Mouse (Mus musculus): ENCODE measurements at regions not wholly inside any gene's neighbourhood (a gene's known extent, or its start where the extent isn't known, plus 50 kb on each side); places are given as distances from the start of the nearest gene placed in this dataset.

GRCm38 (mm10) chr4:106100211-106101025, 215.6 kb upstream of the Usp24 start:
- no peaks in the 10 kb centered on the region for H3K4me1 ChIP-seq (ENCODE audit: control insufficient read depth, insufficient read depth, low read length)
- no peaks in the 10 kb centered on the region for H3K36me3 ChIP-seq (ENCODE audit: control insufficient read depth, insufficient read depth, low read length)
- intact Hi-C loops (cut with DNase I) = no loop called here
- H3K4me3 ChIP-seq = no peak overlapping the region
- TF ChIP-seq CTCF (IDR thresholded peaks at IDR 0.05) (no peak), EP300 (IDR thresholded peaks at IDR 0.05; ENCODE audit: insufficient read depth, low read depth, low read length) (no peak), POLR2A (IDR thresholded peaks at IDR 0.05; ENCODE audit: insufficient read depth, low read depth, low read length) (no peak)
- no peak overlapping the region for H3K27ac ChIP-seq
- no peaks in the 10 kb centered on the region for H3K27me3 ChIP-seq (ENCODE audit: control insufficient read depth, insufficient read depth, low read length)
- no peak for DNase-seq
- WGBS = 37% methylated on average over 11 of the region's 11 CpGs
- H3K79me2 ChIP-seq (replicated peaks; ENCODE audit: control insufficient read depth, insufficient read depth, low read length) = no peaks in the 10 kb centered on the region
- H3K9ac ChIP-seq (ENCODE audit: low read depth, low read length) = no peak overlapping the region

DNA sequence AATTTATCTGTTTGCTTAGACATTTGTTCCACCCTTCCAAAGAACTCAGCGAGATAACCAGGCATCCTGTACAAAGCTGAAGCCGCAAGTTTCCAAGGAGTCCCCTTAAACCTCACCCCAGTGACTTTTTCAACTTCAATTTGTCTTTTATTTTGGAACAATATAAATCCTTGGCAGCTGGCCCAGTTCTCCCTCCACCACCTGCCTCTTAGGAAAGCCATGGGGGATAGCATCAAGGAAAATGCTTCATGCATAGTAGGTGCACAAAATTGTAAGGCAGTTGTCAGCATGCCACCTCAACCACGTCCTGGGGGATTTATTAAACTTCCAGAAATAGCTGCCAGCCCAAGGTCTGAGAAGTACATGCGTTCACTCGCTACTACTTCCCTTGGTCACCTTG, 214.1 kb upstream of the Usp24 start:
- intact Hi-C loops (cut with DNase I) = no loop called here

DNA sequence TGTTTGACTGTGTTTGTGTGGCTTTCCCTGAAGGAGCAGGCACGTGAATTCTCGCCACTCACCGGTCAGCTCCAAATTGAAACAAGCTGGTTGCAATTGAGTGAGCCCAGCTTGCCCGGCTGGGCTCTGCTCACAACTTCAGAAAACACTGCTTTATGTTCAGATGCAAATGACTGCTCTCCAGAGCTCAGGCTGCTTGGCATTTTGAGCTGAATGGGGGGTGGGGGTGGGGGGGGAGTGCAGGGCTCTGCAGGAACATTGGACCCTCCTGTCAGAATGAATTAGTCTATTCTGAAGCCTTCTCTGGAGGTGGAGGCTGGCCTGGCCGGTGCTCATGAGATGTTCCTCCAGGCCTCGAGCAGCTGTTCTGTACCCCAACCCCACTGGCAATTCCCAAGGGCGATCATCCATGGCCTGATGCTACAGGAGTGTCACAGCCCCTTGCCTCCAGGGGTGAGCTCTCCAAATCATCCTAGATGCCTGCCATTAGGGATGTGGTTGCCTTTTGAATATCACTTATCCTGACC, 213.5 kb upstream of the Usp24 start:
- WGBS = 65% methylated on average over 7 of the region's 7 CpGs
- no peak for DNase-seq
- no peaks in the 10 kb centered on the region for H3K79me2 ChIP-seq (replicated peaks; ENCODE audit: control insufficient read depth, insufficient read depth, low read length)
- H3K27me3 ChIP-seq (ENCODE audit: control insufficient read depth, insufficient read depth, low read length) = no peaks in the 10 kb centered on the region
- H3K36me3 ChIP-seq (ENCODE audit: control insufficient read depth, insufficient read depth, low read length) = no peaks in the 10 kb centered on the region
- no peak overlapping the region for H3K9ac ChIP-seq (ENCODE audit: low read depth, low read length)
- intact Hi-C loops (cut with DNase I) = no loop called here
- no peak for TF ChIP-seq CTCF (IDR thresholded peaks at IDR 0.05)
- no peak for TF ChIP-seq EP300 (IDR thresholded peaks at IDR 0.05; ENCODE audit: insufficient read depth, low read depth, low read length)
- no peak for TF ChIP-seq POLR2A (IDR thresholded peaks at IDR 0.05; ENCODE audit: insufficient read depth, low read depth, low read length)
- H3K4me1 ChIP-seq (ENCODE audit: control insufficient read depth, insufficient read depth, low read length) = no peaks in the 10 kb centered on the region
- no peak overlapping the region for H3K27ac ChIP-seq
- H3K4me3 ChIP-seq = no peak overlapping the region

More for the DNA sequence above, 214.1 kb upstream of the Usp24 start:
- WGBS = 27% methylated on average over 5 of the region's 5 CpGs
- Histone ChIP-seq H3K4me3 (no peak overlapping the region), H3K36me3 (ENCODE audit: control insufficient read depth, insufficient read depth, low read length) (no peaks in the 10 kb centered on the region), H3K27ac (no peak overlapping the region), H3K9ac (ENCODE audit: low read depth, low read length) (no peak overlapping the region), H3K79me2 (replicated peaks; ENCODE audit: control insufficient read depth, insufficient read depth, low read length) (no peaks in the 10 kb centered on the region), H3K27me3 (ENCODE audit: control insufficient read depth, insufficient read depth, low read length) (no peaks in the 10 kb centered on the region), H3K4me1 (ENCODE audit: control insufficient read depth, insufficient read depth, low read length) (no peaks in the 10 kb centered on the region)
- no peak for DNase-seq
- TF ChIP-seq CTCF (IDR thresholded peaks at IDR 0.05) = no peak
- TF ChIP-seq POLR2A (IDR thresholded peaks at IDR 0.05; ENCODE audit: insufficient read depth, low read depth, low read length) = no peak
- no peak for TF ChIP-seq EP300 (IDR thresholded peaks at IDR 0.05; ENCODE audit: insufficient read depth, low read depth, low read length)

- no peak for DNase-seq
- WGBS = 86% methylated on average over 11 of the region's 11 CpGs
- Histone ChIP-seq H3K36me3 (ENCODE audit: control insufficient read depth, insufficient read depth, low read length) (no peaks in the 10 kb centered on the region), H3K79me2 (replicated peaks; ENCODE audit: control insufficient read depth, insufficient read depth, low read length) (no peaks in the 10 kb centered on the region), H3K27ac (no peak overlapping the region), H3K4me3 (no peak overlapping the region), H3K9ac (ENCODE audit: low read depth, low read length) (no peak overlapping the region), H3K4me1 (ENCODE audit: control insufficient read depth, insufficient read depth, low read length) (no peaks in the 10 kb centered on the region), H3K27me3 (ENCODE audit: control insufficient read depth, insufficient read depth, low read length) (no peaks in the 10 kb centered on the region)
- intact Hi-C loops (cut with DNase I) = no loop called here
- no peak for TF ChIP-seq CTCF (IDR thresholded peaks at IDR 0.05)
- no peak for TF ChIP-seq POLR2A (IDR thresholded peaks at IDR 0.05; ENCODE audit: insufficient read depth, low read depth, low read length)
- no peak for TF ChIP-seq EP300 (IDR thresholded peaks at IDR 0.05; ENCODE audit: insufficient read depth, low read depth, low read length)
Observed at GRCm38 (mm10) chr4:106103750-106104635, 212.0 kb upstream of the Usp24 start.

GRCm38 (mm10) chr4:106112981-106113380, 203.0 kb upstream of the Usp24 start:
- Histone ChIP-seq H3K79me2 (replicated peaks; ENCODE audit: control insufficient read depth, insufficient read depth, low read length) (no peaks in the 10 kb centered on the region), H3K27ac (no peak overlapping the region), H3K9ac (ENCODE audit: low read depth, low read length) (no peak overlapping the region), H3K36me3 (ENCODE audit: control insufficient read depth, insufficient read depth, low read length) (no peaks in the 10 kb centered on the region), H3K27me3 (ENCODE audit: control insufficient read depth, insufficient read depth, low read length) (no peaks in the 10 kb centered on the region), H3K4me3 (no peak overlapping the region), H3K4me1 (ENCODE audit: control insufficient read depth, insufficient read depth, low read length) (no peaks in the 10 kb centered on the region; the same call in 1 of the 2 replicates)
- TF ChIP-seq CTCF (IDR thresholded peaks at IDR 0.05) = no peak
- TF ChIP-seq POLR2A (IDR thresholded peaks at IDR 0.05; ENCODE audit: insufficient read depth, low read depth, low read length) = no peak
- TF ChIP-seq EP300 (IDR thresholded peaks at IDR 0.05; ENCODE audit: insufficient read depth, low read depth, low read length) = no peak
- intact Hi-C loops (cut with DNase I) = no loop called here
- no peak for DNase-seq
